ENCODE assay signal across 27 mouse cellular contexts in the genomic region with DNA sequence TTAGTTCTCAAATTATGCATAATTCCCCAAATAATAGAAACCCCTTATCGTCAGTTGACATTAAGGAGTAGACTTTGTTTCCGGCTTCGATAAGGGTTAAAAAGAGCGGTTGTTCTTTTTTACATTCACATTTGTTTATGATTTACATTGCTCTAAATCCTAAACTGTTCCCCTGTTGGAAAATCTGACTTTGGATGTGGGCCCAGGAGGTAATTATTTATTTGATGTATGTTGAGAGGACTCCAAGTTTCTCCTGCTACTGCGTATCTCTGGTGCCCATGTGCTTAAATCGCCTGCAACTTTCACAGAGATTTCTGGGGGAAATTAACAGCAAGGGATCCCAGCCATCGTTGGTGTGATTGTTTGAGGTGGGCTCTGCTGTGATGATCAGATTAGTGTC. TPM values are rescaled to one million over a fixed set of nuclear protein-coding genes. Genes with fewer than 3 reads are reported as not detected.
DNase-seq lines count a peak whose midpoint lies in the region; ATAC-seq and TF ChIP-seq lines count a peak whose summit lies in the region.
"Had no signal": no experiment of that assay in that cellular context is flagged by ENCODE, and none has a peak within 500 bp of the region (broad histone marks: within the 10 kb centered on the region; RNA-seq: fewer than 3 reads in every experiment).

No protein-coding gene starts in this region.

- H3K27ac ChIP-seq in embryonic facial prominence, embryonic 14.5 days (replicated peaks; ENCODE audit: low read depth, low read length): no peak overlapping the region
- H3K27ac ChIP-seq in embryonic facial prominence, embryonic 10.5 days (replicated peaks): no peak overlapping the region
- no peak overlapping the region for H3K27ac ChIP-seq in limb, embryonic 14.5 days (replicated peaks; ENCODE audit: low read depth, low read length)
- no peak overlapping the region for H3K27ac ChIP-seq in limb, embryonic 10.5 days
- H3K27ac ChIP-seq: embryonic facial prominence, embryonic 12.5 days; embryonic facial prominence, embryonic 15.5 days; forebrain, embryonic 10.5 days; forebrain, embryonic 13.5 days had no signal

- no peak for TF ChIP-seq CTCF in brain, embryonic 14.5 days (IDR thresholded peaks at IDR 0.05; ENCODE audit: borderline replicate concordance, extremely low read depth, insufficient read depth, insufficient read length)

- H3K4me2 ChIP-seq in embryonic facial prominence, embryonic 14.5 days (ENCODE audit: low read depth, low read length): no peak overlapping the region
- H3K4me2 ChIP-seq in limb, embryonic 14.5 days (replicated peaks; ENCODE audit: low read depth, low read length, severe bottlenecking): no peak overlapping the region
- H3K4me2 ChIP-seq: embryonic facial prominence, embryonic 12.5 days; embryonic facial prominence, embryonic 15.5 days; forebrain, embryonic 13.5 days had no signal

- no peak overlapping the region for H3K4me3 ChIP-seq in embryonic facial prominence, embryonic 14.5 days (ENCODE audit: low read depth, low read length)
- H3K4me3 ChIP-seq in embryonic facial prominence, embryonic 10.5 days: no peak overlapping the region
- H3K4me3 ChIP-seq in limb, embryonic 14.5 days (replicated peaks; ENCODE audit: low read length): no peak overlapping the region
- no peak overlapping the region for H3K4me3 ChIP-seq in limb, embryonic 10.5 days
- H3K4me3 ChIP-seq: embryonic facial prominence, embryonic 12.5 days; embryonic facial prominence, embryonic 15.5 days; erythroblast, embryonic 14.5 days; forebrain, embryonic 10.5 days; forebrain, embryonic 13.5 days had no signal

- no peaks in the 10 kb centered on the region for H3K9me3 ChIP-seq in embryonic facial prominence, embryonic 14.5 days (ENCODE audit: control insufficient read depth, low read length)
- H3K9me3 ChIP-seq in embryonic facial prominence, embryonic 10.5 days: no peaks in the 10 kb centered on the region
- H3K9me3 ChIP-seq in limb, embryonic 14.5 days (ENCODE audit: control insufficient read depth, low read length): no peaks in the 10 kb centered on the region
- H3K9me3 ChIP-seq in limb, embryonic 10.5 days (replicated peaks): no peaks in the 10 kb centered on the region
- H3K9me3 ChIP-seq: embryonic facial prominence, embryonic 12.5 days; embryonic facial prominence, embryonic 15.5 days; forebrain, embryonic 10.5 days; forebrain, embryonic 13.5 days; G1E had no signal

- H3K4me1 ChIP-seq in embryonic facial prominence, embryonic 14.5 days (ENCODE audit: control insufficient read depth, insufficient read depth, low read length): no peaks in the 10 kb centered on the region
- H3K4me1 ChIP-seq in embryonic facial prominence, embryonic 10.5 days: no peaks in the 10 kb centered on the region
- peaks cover 4% of the 10 kb centered on the region; the same call in 1 of the 2 replicates for H3K4me1 ChIP-seq in limb, embryonic 14.5 days (ENCODE audit: control insufficient read depth, insufficient read depth, low read length)
- H3K4me1 ChIP-seq in limb, embryonic 10.5 days: no peaks in the 10 kb centered on the region
- H3K4me1 ChIP-seq: embryonic facial prominence, embryonic 12.5 days; embryonic facial prominence, embryonic 15.5 days; forebrain, embryonic 10.5 days; forebrain, embryonic 13.5 days had no signal

- H3K36me3 ChIP-seq in embryonic facial prominence, embryonic 14.5 days (ENCODE audit: control insufficient read depth, insufficient read depth, low read length): no peaks in the 10 kb centered on the region
- no peaks in the 10 kb centered on the region for H3K36me3 ChIP-seq in embryonic facial prominence, embryonic 10.5 days (replicated peaks)
- H3K36me3 ChIP-seq in limb, embryonic 14.5 days (ENCODE audit: control insufficient read depth, insufficient read depth, low read length): no peaks in the 10 kb centered on the region
- no peaks in the 10 kb centered on the region for H3K36me3 ChIP-seq in limb, embryonic 10.5 days
- H3K36me3 ChIP-seq: embryonic facial prominence, embryonic 12.5 days; embryonic facial prominence, embryonic 15.5 days; forebrain, embryonic 10.5 days; G1E had no signal

- ATAC-seq in embryonic facial prominence, embryonic 14.5 days (ENCODE audit: low read depth): no peak
- no peak for ATAC-seq in limb, embryonic 14.5 days (ENCODE audit: low FRiP score, low read depth)
- ATAC-seq: activated CD4-positive, CD25-positive, alpha-beta regulatory T cell, adult 4 months; CD4-positive, CD25-positive, alpha-beta regulatory T cell, adult 4 months; forebrain, embryonic 16.5 days; Patski had no signal

- TF ChIP-seq POLR2A in limb, embryonic 14.5 days (IDR thresholded peaks at IDR 0.05; ENCODE audit: borderline replicate concordance, extremely low read depth, insufficient read depth, insufficient read length): no peak
- no peak for TF ChIP-seq POLR2A in brain, embryonic 14.5 days (IDR thresholded peaks at IDR 0.05; ENCODE audit: borderline replicate concordance, extremely low read depth, insufficient read depth, insufficient read length, poor library complexity, severe bottlenecking)

- peak; percentile 51 for DNase-seq in embryonic facial prominence, embryonic 14.5 days (ENCODE audit: low spot score)
- no peak for DNase-seq in embryonic facial prominence, embryonic 10.5 days (ENCODE audit: low spot score)
- DNase-seq in limb, embryonic 14.5 days (ENCODE audit: low spot score): peak; percentile 41
- DNase-seq in limb, embryonic 10.5 days (ENCODE audit: low spot score): no peak
- DNase-seq in brain, embryonic 14.5 days (ENCODE audit: low read depth): peak; percentile 44
- DNase-seq: adrenal gland, adult 8-10 months; adrenal gland, postnatal 14 days; adrenal gland, postnatal 36 days; B cell, adult 2 months; cerebellum, adult 11 months; cerebellum, adult 18-20 months; cerebellum, adult 8-10 months; cerebellum, adult 9-11 months; cerebellum, postnatal 14 days; cerebellum, postnatal 36 days; embryo, embryonic 11 days had no signal

- H3K27me3 ChIP-seq in embryonic facial prominence, embryonic 14.5 days (replicated peaks; ENCODE audit: control insufficient read depth, insufficient read depth, low read length): no peaks in the 10 kb centered on the region
- H3K27me3 ChIP-seq in embryonic facial prominence, embryonic 10.5 days (replicated peaks; ENCODE audit: low read depth, poor library complexity, severe bottlenecking): no peaks in the 10 kb centered on the region
- no peaks in the 10 kb centered on the region for H3K27me3 ChIP-seq in limb, embryonic 14.5 days (ENCODE audit: control insufficient read depth, insufficient read depth, low read length)
- no peaks in the 10 kb centered on the region for H3K27me3 ChIP-seq in limb, embryonic 10.5 days (ENCODE audit: low read depth, poor library complexity, severe bottlenecking)
- H3K27me3 ChIP-seq: CH12.LX; embryonic facial prominence, embryonic 12.5 days; embryonic facial prominence, embryonic 15.5 days; forebrain, embryonic 13.5 days had no signal

- 43% methylated on average over 7 of the region's 7 CpGs for WGBS in embryonic facial prominence, embryonic 14.5 days
- 88% methylated on average over 7 of the region's 7 CpGs for WGBS in embryonic facial prominence, embryonic 10.5 days
- WGBS in limb, embryonic 14.5 days: 44% methylated on average over 7 of the region's 7 CpGs
- 90% methylated on average over 7 of the region's 7 CpGs for WGBS in limb, embryonic 10.5 days

- no peak overlapping the region for H3K9ac ChIP-seq in embryonic facial prominence, embryonic 14.5 days (ENCODE audit: low read depth, low read length)
- no peak overlapping the region for H3K9ac ChIP-seq in limb, embryonic 14.5 days (ENCODE audit: low read depth, low read length, severe bottlenecking)
- H3K9ac ChIP-seq: embryonic facial prominence, embryonic 12.5 days; embryonic facial prominence, embryonic 15.5 days; forebrain, embryonic 13.5 days had no signal

RNA-seq across cellular contexts. Expression of gene Cps1, which starts 59.4 kb away (rescaled TPM):
- polyA plus RNA-seq in embryonic facial prominence, embryonic 14.5 days (2014; fragmentation: Nextera tagmentation; extraction: Ambion mirVana): 0.16 and 0.28 TPM in 2 replicates
- 0.04 and 0.06 TPM in 2 replicates for polyA plus RNA-seq in embryonic facial prominence, embryonic 10.5 days (2016; fragmentation: Nextera tagmentation; extraction: Ambion mirVana)
- polyA plus RNA-seq in limb, embryonic 14.5 days (2012; rRNA removed): 0.11 and 0.19 TPM in 2 replicates
- polyA plus RNA-seq in limb, embryonic 14.5 days (2014; fragmentation: Nextera tagmentation; extraction: Ambion mirVana): 0.22 and 0.29 TPM in 2 replicates
- polyA plus RNA-seq in limb, embryonic 10.5 days (2016; fragmentation: Nextera tagmentation; extraction: Ambion mirVana): 0.03 and 0.05 TPM in 2 replicates
- polyA plus RNA-seq in brain, embryonic 14.5 days (2012; rRNA removed): 0.21 and 0.26 TPM in 2 replicates
- polyA plus RNA-seq: activated CD4-positive, CD25-positive, alpha-beta regulatory T cell, adult 4 months; CD4-positive, CD25-positive, alpha-beta regulatory T cell, adult 4 months; G1E; Patski had no signal

Comparison
In these comparisons a context has a peak if more than half of its experiments do, and no peak if none do; other contexts are left out.
1. DNase-seq: peak in embryonic facial prominence, embryonic 14.5 days (single experiment), limb, embryonic 14.5 days (single experiment) and brain, embryonic 14.5 days (single experiment); none in embryonic facial prominence, embryonic 10.5 days (single experiment) and limb, embryonic 10.5 days (single experiment).